Mouse (Mus musculus): ENCODE measurements around the gene Kif2c.
"Not testable (repeated sequence)": the region's sequence is repeated elsewhere in the genome, so short reads cannot be mapped to it uniquely, and the experiment has no call there.

The Kif2c gene

DNA sequence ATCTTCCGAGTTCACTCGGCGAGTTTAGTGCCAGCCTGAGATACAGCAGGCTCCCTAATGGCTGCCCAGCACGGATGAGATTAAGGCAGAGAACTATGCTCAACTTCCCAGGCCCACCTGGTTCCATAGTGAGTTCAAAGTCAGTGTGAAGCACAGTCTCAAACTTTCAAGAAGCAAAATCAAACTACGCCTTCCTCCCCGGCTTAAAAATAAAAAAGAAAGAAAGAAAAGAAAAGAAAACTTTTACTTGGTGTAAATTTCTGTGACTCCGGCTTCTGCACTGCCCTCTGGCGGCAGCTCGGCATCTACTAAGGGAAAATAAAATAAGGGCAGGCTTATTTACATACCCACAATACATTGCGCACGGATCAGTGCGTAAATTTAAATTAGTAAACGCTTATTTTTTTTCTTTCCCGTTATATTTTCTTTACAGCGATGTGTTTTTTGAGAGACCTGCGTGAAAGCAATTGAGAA, 7.0 kb upstream of the Kif2c start:
- in situ Hi-C loops (cut with MboI, MseI): loop anchor here (5.0 kb wide), 1 partner anchor 37 kb away; no protein-coding TSS in a partner anchor

DNA sequence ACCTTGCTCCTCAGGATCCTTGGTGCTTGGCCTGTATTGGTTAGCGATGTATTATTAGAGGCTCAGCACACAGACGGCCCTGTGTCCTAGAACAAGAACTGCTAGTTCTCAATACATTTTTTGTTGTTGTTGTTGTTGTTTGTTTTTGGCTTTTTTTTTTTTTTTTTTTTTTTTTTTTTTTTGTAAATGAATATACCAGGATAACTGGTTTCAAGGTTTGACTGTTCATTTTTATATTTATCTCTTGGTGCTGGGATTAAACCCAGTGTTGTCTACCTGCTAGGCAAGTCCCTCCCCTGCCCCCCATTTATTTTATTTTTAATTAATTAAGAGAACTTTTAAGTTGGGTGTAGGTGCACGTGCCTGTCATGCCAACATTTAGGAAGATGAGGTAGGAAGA, 6.5 kb upstream of the Kif2c start:
- in situ Hi-C loops (cut with MboI, MseI): loop anchor here (5.0 kb wide), 1 partner anchor 37 kb away; no protein-coding TSS in a partner anchor

DNA sequence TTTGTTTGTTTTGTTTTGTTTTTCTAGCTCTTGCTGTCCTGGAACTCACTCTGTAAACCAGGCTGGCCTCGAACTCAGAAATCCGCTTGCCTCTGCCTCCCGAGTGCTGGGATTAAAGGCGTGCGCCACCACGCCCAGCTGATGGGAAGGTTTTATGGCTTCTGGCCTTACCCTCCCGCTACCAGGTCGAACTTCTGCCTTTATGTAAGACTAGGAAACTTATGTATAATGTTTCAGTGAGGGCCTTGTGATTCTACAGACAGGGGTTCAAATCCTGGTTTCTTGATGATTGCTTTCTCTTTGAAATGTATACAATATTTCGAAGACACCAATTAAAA, 289 bp upstream of the Kif2c start:
- in situ Hi-C loops (cut with MboI, MseI): not testable (repeated sequence)

DNA sequence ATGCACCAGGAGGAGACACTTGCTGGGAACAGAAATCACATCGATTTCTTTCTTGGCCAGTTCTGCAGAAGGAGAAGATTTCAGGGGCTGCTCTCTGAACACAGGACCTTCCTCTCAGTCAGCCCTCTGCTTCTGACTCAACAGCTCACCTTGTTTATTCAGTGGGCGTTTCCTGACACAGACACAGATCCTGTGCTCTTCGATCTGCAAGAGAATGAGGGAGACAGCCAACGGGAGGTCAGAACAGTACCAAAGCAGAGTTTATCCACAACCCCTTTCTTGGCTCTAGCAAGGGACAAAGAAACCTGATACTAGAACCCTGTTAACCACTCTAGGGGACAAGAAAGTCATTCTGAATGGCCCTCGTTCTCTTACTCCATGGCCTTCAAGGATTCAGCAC, 12.5 kb downstream of the Kif2c start:
- in situ Hi-C loops (cut with MboI, MseI): no loop called here

DNA sequence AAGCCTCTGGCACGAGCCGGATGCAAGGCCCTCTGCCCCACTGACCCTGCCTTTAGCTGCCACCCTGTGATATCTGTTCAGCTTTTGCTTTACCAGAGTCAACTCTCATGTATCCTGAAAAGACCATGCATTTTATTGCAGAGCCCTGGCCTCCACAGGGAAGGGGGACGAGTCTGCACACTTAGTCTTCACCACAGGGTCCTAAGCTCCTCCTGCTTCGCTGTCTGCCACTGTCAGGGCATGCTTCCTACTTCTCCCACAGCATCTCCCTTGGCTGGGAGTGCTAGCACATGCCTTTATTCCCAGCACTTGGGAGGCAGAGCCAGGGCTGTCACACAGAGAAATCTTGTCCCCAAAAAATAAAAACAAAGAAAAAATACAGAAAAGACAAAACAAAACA, 21.3 kb downstream of the Kif2c start:
- in situ Hi-C loops (cut with MboI, MseI): no loop called here

DNA sequence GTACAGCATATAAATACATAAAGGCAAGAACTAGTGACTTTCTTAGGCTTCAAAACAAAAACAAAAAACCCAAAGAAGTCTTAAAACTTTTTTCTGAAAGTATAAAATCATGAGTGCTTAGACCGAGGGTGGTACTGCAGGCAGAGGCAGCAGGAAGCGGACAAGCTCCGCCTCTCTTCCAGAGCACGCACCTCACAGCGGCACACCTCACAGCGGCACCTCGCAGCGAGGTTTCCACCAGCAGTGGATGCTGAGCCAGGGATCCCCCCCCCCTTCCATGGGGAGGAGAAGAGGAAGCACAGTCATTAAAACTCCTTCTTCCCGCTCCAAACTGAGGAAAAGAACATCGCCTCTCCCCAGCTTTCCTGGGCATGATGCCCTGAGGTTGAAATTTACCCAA, 22.8 kb downstream of the Kif2c start:
- in situ Hi-C loops (cut with MboI, MseI): no loop called here

DNA sequence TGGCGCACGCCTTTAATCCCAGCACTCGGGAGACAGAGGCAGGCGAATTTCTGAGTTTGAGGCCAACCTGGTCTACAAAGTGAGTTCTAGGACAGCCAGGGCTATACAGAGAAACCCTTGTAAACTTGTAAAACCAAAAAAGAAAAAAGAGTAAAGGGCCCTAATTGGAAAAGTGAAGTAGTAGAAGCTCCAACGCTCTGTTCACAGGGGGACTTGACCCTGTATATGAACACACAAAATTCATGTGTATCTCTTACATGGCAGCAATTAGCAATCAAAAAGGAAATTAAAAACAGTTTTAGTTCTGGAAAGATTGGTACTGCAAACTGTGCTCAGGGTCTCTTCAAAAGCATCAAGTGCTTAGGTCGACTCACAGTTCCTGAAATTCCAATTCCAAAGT, 26.1 kb downstream of the Kif2c start:
- in situ Hi-C loops (cut with MboI, MseI): no loop called here

DNA sequence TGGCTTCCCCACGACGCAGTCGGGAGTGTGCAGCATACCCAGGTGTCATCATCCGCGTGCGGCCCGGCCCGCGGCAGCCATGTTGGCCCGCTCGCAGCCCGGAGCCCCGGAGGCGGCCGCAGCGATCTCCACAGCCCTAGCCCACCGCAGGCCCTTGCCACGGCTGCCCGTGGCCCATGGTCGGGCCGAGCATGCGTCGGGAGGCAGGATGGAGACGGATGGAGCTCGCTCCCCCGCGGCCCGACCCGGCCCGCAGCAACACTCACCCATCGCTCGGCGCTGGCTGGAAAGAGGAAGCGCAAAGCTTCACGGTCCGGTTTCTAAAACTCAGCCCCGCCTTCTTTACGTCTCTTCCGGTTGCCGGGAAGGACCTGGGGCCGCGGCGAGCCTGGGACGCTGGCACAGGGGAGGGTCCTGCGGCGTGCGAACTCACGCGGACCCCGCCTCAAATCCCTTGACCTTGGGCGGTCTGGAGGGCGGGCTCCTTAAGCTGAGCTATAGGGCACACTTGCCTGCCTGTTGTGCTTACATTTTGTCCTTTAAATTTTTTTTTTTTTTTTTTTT, 26.6 kb downstream of the Kif2c start, which contains the start of gene Rps8:
Rps8 (minus strand) TSS at position 452 of the 564 bp plus-strand sequence.
- in situ Hi-C loops (cut with MboI, MseI): no loop called here

DNA sequence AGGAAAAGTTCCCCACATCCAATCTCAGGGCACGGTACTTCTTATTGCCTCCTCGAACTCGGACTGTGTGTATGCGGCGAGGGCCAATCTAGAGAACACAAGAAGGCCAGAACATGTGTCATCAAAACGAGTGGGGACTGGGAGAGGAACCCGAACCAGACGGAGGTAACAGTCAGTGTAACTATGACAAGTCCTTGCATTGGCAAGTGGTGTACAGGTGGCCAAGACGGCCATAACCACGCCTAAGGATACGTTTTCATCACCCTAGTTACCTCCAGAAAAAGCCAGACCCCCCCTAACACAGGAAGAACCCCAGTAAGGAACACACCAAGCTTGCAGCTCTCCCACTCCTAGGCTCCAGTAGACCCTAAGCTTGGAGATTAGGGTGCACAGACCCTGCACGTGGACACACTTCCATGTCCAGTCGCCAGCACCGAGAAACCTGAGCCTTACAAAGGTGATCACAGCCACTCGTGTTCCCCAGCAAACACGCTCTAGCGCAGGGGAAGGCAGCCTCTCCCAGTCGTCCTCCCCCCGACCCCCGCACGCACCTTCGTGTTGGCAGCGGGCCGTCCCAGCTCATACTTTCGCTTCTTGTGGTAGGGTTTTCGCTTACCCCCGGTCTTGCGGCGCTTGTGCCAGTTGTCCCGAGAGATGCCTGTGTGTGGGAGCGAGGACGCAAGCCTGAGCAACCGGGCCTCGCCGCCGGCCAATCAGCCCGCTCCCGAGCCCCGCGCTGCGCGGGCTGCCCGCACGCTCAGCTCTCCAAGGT, 27.2 kb downstream of the Kif2c start:
- in situ Hi-C loops (cut with MboI, MseI): no loop called here

DNA sequence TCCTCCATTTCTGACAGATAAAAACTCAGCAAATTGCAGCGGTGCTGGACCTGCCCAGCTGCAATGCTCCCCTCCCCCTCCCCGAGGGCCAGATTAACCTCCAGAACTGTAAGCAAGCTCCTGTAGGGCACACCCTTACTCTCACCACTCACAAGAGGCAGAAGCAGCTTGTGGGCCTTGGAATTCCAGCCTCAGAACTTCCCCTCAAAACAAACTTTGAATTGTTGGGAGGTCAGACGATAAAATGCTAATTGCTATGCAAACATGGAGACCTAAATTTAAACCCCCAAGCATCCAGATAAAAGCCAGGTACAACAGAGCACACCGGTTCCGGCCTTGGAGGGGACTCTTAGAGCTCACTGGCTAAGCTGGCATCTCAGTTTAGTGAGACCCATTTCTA, 29.7 kb downstream of the Kif2c start:
- in situ Hi-C loops (cut with MboI, MseI): loop anchor here (5.0 kb wide), 1 partner anchor 35 kb away; no protein-coding TSS in a partner anchor

DNA sequence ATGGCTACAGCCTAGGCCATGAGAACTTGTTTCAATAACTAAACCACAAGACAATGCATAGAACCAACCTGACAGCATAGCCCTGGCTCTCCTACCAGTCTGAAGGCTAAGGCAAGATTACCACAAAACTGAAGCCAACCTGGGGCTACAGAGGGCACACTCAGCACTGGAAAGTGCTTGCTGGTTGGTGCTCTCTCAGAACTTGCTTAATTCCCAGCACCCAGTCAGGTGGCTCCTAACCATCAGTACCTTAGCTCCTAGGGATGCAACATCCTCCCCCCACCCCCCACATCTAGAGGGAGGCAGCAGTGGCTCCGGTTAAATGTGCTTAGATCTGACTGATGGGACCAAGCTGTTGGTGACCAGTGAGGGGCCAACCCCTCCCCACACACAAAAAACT, 31.0 kb downstream of the Kif2c start:
- in situ Hi-C loops (cut with MboI, MseI): loop anchor here (5.0 kb wide), 1 partner anchor 36 kb away; no protein-coding TSS in a partner anchor

DNA sequence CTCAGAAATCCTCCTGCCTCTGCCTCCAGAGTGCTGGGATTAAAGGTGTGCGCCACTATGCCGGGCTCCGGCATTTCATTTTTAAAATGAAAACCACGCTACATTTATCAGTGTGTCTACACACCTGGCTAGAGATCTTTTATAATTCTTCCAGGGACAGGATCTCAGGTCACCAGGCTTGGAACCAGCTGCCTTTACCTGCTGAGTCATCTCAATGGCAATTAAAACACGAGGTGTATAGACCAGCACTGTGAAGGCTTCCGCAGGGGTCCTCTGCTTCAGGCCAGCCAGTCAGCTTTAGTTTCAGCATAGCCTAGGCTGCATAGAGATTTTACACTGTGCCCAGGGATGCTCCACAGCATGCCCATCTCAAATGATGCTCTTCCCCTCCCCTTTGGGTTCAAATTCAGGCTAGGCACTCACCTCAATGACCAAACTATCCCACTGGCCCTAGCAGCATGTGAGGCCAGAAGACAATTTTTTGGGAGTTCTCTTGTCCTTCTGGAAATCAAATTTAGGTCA, 32.2 kb downstream of the Kif2c start:
- in situ Hi-C loops (cut with MboI, MseI): loop anchor here (5.0 kb wide), 1 partner anchor 37 kb away; no protein-coding TSS in a partner anchor

DNA sequence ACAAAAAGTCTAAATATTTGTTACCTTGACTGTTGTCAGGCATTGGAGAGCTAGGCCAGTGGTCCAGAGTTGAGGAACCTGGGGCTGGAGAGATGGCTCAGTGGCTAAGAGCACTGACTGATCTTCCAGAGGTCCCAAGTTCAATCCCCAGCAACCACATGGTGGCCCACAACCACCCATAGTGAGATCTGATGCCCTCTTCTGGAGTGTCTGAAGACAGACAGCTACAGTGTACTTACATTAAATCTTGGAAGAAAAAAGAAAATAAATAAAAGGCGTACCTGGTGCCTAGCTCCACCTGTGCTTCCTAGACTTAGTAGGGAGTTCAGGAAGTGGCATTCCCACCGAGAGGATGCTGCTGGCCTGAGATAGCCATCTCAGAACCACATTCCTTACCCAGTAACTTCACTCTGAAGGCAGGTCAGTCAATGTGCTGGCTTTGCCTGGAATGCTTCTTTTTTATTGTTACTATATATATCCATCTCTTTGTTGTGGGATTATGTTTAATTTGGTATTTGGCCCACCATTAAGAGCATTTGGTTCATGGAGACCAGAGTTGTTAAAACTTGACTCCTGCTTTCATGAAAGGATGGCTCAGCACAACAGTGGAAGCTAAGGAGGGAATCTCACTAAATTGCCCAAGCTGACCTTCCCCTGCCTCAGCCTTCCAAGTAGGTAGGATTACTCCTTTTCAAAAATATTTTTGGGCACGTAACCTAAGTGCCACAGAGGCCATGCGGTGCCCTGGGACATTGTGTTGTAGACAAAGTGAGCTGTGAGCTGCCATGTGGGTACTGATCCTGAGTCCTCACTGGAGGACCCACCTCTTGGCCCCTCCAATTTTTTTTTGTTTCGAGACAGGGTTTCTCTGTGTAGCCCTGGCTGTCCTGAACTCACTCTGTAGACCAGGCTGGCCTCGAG, 32.9 kb downstream of the Kif2c start:
- in situ Hi-C loops (cut with MboI, MseI): loop anchor here (5.0 kb wide), 1 partner anchor 38 kb away; no protein-coding TSS in a partner anchor

DNA sequence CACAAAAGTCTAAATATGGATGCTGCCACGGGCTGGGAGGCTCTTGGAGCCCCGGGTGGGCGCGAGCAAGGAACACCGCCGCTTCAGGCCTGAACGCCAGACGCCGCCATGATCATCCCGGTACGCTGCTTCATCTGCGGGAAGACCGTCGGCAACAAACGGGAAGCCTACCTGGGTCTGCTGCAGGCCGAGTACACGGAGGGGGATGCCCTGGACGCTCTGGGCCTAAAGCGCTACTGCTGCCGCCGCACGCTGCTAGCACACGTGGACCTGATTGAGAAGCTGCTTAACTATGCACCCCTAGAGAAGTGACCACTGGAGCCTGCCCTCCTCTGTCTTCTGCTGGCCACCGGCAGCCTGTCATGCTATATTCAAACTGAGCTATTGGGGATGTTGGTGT, 33.6 kb downstream of the Kif2c start:
- in situ Hi-C loops (cut with MboI, MseI): no loop called here

DNA sequence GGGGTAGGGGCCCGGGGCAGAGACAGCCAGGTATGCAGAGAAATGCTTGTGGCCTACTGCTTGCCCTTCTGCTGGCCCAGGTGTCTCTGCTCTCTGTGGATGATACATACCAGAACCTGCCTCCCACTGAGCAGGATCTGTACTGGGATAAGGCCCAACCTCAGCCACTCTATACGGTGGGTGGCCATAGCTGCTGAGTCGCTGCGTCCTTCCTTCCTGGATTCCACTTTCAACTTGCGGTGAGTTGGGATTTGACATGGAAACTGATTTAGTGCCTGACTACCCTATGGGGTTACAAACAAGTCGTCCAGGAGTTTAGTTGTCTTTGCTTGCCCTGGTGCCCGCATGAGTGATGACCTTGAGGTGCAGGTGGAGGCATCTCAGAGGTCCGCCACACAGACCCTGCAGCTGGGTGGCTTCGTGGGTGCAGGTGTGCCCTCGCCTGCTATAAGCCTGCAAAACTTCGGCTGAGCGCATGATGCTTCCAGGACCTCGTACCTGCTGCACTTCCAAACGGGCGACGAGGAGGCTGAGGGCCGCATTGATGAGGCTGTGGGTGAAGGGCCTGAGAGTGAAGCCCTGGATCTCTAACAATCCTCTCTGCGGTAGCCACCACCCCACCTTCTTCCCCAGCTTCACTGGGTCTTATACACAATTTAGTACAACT, 34.3 kb downstream of the Kif2c start:
- in situ Hi-C loops (cut with MboI, MseI): no loop called here

DNA sequence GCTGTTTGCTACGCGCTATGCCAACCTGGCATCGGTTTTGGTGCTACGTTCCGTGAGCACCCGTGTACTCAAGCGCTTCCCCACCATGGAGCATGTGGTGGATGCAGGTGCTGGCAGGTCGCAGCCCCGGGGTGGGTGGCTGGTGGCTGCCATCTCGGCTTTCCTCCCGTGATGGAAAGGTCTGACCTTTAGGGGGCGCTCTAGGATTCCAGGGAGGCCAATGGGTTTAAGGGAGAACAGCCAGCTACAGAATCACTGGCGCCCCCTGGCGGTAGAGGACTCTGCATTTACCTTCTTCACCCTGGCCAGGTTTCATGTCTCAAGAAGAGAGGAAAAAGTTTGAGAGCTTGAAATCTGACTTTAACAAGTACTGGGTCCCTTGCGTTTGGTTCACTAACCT, 36.3 kb downstream of the Kif2c start:
- in situ Hi-C loops (cut with MboI, MseI): no loop called here

DNA sequence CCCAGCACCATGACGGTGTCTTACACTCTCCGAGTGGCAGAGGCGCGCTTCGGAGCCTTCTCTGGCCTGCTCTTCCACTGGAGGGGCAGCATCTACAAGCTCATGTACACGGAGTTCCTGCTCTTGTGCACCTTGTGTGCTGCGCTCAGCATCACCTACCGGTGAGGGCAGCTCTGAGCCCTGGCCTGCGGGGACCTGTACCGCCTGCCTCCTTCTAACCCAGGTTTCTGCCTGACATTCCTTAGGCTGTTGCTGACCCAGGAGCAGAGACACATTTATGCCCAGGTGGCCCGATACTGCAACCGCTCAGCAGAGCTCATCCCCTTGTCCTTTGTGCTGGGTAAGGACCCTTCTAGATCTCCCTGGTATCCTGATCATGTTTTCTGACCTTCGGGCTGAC, 37.2 kb downstream of the Kif2c start:
- in situ Hi-C loops (cut with MboI, MseI): no loop called here

DNA sequence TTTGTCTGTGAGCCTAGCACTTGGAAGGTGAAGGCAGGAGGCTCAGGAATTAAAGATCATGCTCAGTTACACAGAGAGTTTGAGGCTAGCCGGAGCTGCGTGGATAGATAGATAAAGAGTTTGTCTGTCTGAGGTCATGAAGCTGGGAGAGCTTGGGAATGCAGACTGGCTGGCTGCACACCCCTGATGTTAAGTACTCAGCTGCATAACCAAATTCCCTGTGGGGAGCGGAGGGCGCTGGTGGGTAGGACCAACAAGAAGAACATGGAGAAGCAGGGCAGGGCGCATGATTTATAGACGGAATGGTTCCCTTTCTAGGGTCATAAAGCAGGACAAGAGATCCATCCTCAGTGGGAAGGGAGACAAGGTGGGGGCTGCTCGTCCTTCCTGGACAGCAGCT, 39.4 kb downstream of the Kif2c start:
- in situ Hi-C loops (cut with MboI, MseI): no loop called here

DNA sequence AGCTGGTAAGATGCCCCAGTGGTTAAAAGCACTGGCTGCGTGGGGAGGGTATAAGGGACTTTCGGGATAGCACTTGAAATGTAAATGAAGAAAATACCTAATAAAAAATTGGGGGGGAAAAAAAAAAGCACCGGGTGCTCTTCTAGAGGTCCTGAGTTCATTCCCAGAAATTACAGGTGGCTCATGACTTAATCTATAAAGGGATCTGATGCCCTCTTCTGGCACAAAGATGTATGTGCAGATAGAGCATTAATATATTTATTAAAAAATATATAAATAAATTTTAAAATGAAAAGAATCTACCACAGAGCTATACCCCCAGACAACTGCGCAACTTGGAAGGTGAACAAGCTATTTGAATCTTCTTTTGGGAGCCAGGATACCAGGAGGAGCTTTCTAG, 41.8 kb downstream of the Kif2c start:
- in situ Hi-C loops (cut with MboI, MseI): no loop called here

DNA sequence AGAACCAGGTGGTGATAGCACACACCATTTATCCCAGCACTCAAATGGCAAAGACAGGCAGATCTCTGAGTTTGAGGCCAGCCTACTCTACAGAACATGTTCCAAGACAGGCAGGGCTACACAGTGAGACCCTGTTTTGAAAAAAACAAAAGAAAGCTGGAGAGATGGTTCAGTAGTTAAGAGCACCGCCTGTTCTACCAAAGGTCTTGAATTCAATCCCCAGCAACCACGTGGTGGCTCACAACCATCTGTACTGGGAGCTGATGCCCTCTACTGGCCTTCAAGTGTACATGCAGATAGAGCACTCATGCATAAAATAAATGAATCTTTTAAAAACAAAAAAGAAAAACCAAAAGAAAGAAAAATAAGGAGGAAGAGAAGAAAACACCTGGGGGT, 43.2 kb downstream of the Kif2c start:
- in situ Hi-C loops (cut with MboI, MseI): loop anchor here (10.0 kb wide), 1 partner anchor 314 kb away; the partner anchor contains the start of gene Hpdl
